ENCODE assay signal across 24 mouse cellular contexts in genomic region chr14:47898605-47899004, GRCm38 (mm10).
"Had no signal": no experiment of that assay in that cellular context is flagged by ENCODE, and none has a peak within 500 bp of the region (broad histone marks: within the 10 kb centered on the region; RNA-seq: fewer than 3 reads in every experiment).

No protein-coding gene starts in this region.

- ATAC-seq: forebrain, embryonic 16.5 days; intestine, embryonic 16.5 days had no signal

- H3K27me3 ChIP-seq: heart, embryonic 13.5 days; heart, embryonic 15.5 days; hindbrain, embryonic 12.5 days; hindbrain, embryonic 15.5 days; kidney, embryonic 15.5 days; limb, embryonic 13.5 days; limb, embryonic 15.5 days had no signal

- H3K9me3 ChIP-seq: heart, embryonic 13.5 days; heart, embryonic 15.5 days; hindbrain, embryonic 12.5 days; hindbrain, embryonic 15.5 days; kidney, embryonic 15.5 days; limb, embryonic 13.5 days; limb, embryonic 15.5 days had no signal

- H3K4me2 ChIP-seq: heart, embryonic 11.5 days; heart, embryonic 13.5 days; heart, embryonic 15.5 days; hindbrain, embryonic 12.5 days; hindbrain, embryonic 15.5 days; kidney, embryonic 15.5 days; limb, embryonic 13.5 days; limb, embryonic 15.5 days had no signal

- H3K27ac ChIP-seq: heart, adult 2 months; heart, embryonic 13.5 days; heart, embryonic 15.5 days; hindbrain, embryonic 12.5 days; hindbrain, embryonic 15.5 days; kidney, embryonic 15.5 days; kidney, postnatal 0 days; limb, embryonic 13.5 days; limb, embryonic 15.5 days had no signal

- H3K4me3 ChIP-seq: heart, adult 2 months; heart, embryonic 13.5 days; heart, embryonic 15.5 days; hindbrain, embryonic 12.5 days; hindbrain, embryonic 15.5 days; kidney, embryonic 15.5 days; limb, embryonic 13.5 days; limb, embryonic 15.5 days had no signal

- H3K4me1 ChIP-seq: heart, embryonic 13.5 days; heart, embryonic 15.5 days; hindbrain, embryonic 15.5 days; kidney, embryonic 15.5 days; limb, embryonic 13.5 days; limb, embryonic 15.5 days had no signal

- H3K36me3 ChIP-seq: heart, embryonic 13.5 days; heart, embryonic 15.5 days; hindbrain, embryonic 12.5 days; hindbrain, embryonic 15.5 days; kidney, embryonic 15.5 days; limb, embryonic 13.5 days; limb, embryonic 15.5 days had no signal

- H3K9ac ChIP-seq: heart, embryonic 13.5 days; heart, embryonic 15.5 days; hindbrain, embryonic 12.5 days; hindbrain, embryonic 15.5 days; kidney, embryonic 15.5 days; limb, embryonic 13.5 days; limb, embryonic 15.5 days had no signal

- DNase-seq: gastrocnemius, postnatal 36 days; heart, adult 11 months; heart, adult 2 months; heart, postnatal 14 days; heart, postnatal 36 days; kidney, adult 11 months; kidney, adult 2 months; kidney, adult 9 months; kidney, postnatal 14 days; kidney, postnatal 36 days; layer of hippocampus, adult 9-11 months; layer of hippocampus, postnatal 36 days; left cerebral cortex, postnatal 4 days had no signal
